Mouse (Mus musculus) left cerebral cortex, adult 9 months (tissue): Measurements from ENCODE around the gene Psmb9.

Experiments
- DNase-seq, 2 experiments: peaks; one replicate each; pipeline ENCODE4 v3.0.0; 2022; ENCODE audit warnings: low spot score in 2 of 2

Gene Psmb9

DNA sequence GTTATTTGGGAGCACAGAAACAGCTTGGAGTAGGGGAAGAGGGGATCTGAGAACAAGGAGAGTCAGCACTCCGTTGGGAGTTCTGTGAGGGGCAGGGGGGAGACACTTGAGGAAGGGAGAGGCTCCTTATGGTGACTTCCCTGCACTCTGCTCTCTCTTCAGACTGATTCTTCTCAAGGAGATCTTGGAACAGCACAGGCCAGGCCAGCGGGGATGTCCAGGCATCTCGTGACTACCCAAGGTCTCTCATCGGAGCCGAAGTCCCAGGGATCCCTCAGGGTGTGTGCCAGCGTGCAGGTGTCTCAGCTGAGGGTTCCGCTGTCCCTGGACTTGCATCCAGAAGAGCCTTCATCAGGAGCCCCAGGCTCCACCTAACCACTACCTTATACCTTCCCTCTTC, 48.9 kb downstream of the Psmb9 start:
- DNase-seq: no peak

DNA sequence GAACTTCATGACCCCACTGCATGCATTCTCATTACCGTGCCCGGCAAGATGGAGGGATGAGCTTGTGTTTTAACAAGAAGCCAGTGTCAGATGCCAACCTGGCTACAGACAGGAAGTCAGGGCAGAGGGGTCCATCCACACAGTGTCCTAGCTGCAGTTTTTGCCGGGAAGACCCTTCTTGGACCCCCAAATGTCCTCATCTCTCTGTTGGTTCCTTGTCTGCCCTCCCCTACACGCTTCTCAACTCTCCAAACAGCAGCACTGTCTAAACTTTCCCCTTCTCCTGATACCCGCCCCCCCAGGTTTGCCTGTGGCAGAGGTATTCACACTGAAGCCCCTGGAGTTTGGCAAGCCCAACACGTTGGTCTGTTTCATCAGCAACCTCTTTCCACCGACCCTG, 50.0 kb downstream of the Psmb9 start:
- no peak for DNase-seq

DNA sequence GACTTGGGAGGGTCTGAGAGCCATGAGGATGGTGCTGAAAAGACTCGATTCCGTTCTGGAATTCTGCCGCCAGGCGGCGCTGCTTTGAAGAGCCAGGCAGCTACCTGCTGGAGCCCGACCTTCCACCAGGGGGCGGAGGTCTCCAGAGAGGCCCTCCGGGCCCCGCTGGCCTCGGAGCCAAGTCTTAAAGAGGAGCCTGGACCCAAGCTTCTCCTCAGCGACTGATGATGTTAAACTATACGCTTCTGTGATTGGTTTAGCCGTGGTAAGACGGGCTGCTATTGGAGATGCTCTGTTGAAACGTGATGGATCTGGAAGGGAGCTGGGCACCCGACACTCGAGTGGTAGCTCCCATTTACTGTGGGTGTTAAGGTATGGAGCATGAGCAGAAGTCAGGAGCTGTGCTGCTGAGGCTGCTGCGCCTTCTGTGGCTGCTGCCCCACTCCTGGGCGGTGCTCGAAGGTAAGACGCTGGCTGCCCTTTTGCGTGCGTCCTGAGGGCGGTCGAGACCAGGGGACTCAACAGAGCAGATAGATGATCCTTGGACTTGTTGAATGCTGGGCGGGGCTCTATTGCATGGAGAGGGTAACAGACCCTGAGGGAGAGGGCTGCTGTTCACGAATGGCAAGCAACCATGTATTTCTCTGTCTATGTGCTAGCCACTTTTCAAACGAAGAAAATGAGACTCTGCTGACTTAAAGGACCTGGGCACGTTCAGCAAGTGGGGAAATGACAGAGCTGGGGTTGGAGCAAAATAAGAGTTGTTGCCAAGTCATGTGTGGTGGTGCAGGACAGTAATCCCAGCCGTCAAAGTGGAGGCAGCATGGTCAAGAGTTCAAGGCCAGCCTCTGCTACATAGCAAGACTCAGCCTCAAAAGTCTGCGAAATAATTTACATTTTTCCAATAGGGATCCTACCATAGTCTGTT, 52.0 kb downstream of the Psmb9 start:
- DNase-seq: peak; percentile 98 to 100

DNA sequence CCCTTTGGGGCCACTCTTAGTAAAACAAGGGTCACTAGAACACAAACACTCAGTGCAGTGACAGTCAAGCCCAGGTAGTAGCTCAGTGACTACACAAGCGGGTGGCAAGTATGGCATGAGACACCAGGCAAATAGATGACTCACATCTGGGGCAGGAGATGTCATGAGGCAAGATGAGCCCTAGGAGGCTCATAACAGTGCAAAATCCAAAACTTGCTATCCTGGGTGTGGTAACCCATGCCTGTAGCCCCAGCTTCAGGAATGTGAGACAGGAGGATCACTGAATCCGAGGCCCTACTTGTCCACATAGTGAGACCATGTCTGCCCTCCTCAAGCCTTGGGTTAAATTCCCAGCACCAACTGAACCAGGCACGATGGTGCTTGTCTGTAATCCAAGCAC, 53.1 kb downstream of the Psmb9 start:
- DNase-seq: no peak

DNA sequence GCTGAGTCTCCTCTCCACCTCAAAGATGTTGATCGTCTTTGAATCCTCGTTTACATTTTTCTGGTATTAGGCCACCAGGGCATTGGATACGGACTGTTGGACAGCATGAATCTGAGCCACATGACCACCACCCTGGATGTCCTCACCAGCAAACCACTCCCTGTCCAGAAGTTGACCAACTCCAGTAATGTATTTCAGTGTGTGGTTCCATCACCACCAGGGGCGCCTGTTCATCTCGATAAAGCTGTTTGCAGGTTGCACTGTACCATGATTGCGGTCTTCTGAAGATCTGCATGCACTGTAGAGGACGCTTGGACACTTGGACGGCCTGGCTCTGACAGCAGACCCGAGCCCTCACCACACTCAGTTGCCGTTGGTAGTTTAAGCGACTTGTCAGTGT, 54.3 kb downstream of the Psmb9 start:
- peak in 1 of 2 experiments; percentile 4 for DNase-seq
